Comparison of ENCODE assay signal across 33 mouse cellular contexts in genomic region chr2:129006194-129006749, GRCm38 (mm10). TPM values are rescaled to one million over a fixed set of nuclear protein-coding genes. Genes with fewer than 3 reads are reported as not detected.
A peak's percentile ranks its signal among the peaks of the same experiment; 100 is the strongest.
DNase-seq lines count a peak whose midpoint lies in the region; ATAC-seq and TF ChIP-seq lines count a peak whose summit lies in the region.
"Had no signal": no experiment of that assay in that cellular context is flagged by ENCODE, and none has a peak within 500 bp of the region (broad histone marks: within the 10 kb centered on the region; RNA-seq: fewer than 3 reads in every experiment).

No protein-coding gene starts in this region.

- H3K27ac ChIP-seq in liver, embryonic 14.5 days = peak overlapping the region; percentile 30
- H3K27ac ChIP-seq in intestine, embryonic 15.5 days = no peak overlapping the region
- H3K27ac ChIP-seq in hindbrain, embryonic 13.5 days = no peak overlapping the region
- H3K27ac ChIP-seq: embryonic facial prominence, embryonic 12.5 days; forebrain, embryonic 10.5 days; heart, embryonic 13.5 days; kidney, postnatal 0 days; macrophage; midbrain, embryonic 10.5 days; midbrain, embryonic 15.5 days; neural tube, embryonic 15.5 days had no signal

- H3K36me3 ChIP-seq in liver, embryonic 14.5 days (replicated peaks; ENCODE audit: control insufficient read depth, insufficient read depth, low read depth) = no peaks in the 10 kb centered on the region
- no peaks in the 10 kb centered on the region for H3K36me3 ChIP-seq in intestine, embryonic 15.5 days
- no peaks in the 10 kb centered on the region for H3K36me3 ChIP-seq in hindbrain, embryonic 13.5 days
- H3K36me3 ChIP-seq: embryonic facial prominence, embryonic 12.5 days; forebrain, embryonic 10.5 days; G1E; heart, embryonic 13.5 days; midbrain, embryonic 10.5 days; midbrain, embryonic 15.5 days; neural tube, embryonic 15.5 days had no signal

- no peak overlapping the region for H3K4me3 ChIP-seq in liver, embryonic 14.5 days (ENCODE audit: insufficient read depth in 1 of 2, low read depth in 2 of 2, low read length in 2 of 2)
- H3K4me3 ChIP-seq in intestine, embryonic 15.5 days (replicated peaks) = no peak overlapping the region
- no peak overlapping the region for H3K4me3 ChIP-seq in hindbrain, embryonic 13.5 days
- H3K4me3 ChIP-seq: embryonic facial prominence, embryonic 12.5 days; forebrain, embryonic 10.5 days; heart, embryonic 13.5 days; midbrain, embryonic 10.5 days; midbrain, embryonic 15.5 days; neural tube, embryonic 15.5 days had no signal

- ATAC-seq in liver, embryonic 14.5 days (ENCODE audit: insufficient read depth) = peak; percentile 83
- ATAC-seq in megakaryocyte-erythroid progenitor cell, adult 5-6 weeks (replicated peaks; ENCODE audit: low FRiP score, low TSS enrichment, poor library complexity, severe bottlenecking) = peak; percentile 81
- ATAC-seq in intestine, embryonic 15.5 days = no peak
- ATAC-seq in hindbrain, embryonic 13.5 days (ENCODE audit: low FRiP score) = no peak
- ATAC-seq: forebrain, embryonic 16.5 days; hindbrain, embryonic 16.5 days; midbrain, embryonic 15.5 days had no signal

- no peak overlapping the region for H3K9ac ChIP-seq in liver, embryonic 14.5 days (replicated peaks)
- no peak overlapping the region for H3K9ac ChIP-seq in intestine, embryonic 15.5 days
- no peak overlapping the region for H3K9ac ChIP-seq in hindbrain, embryonic 13.5 days
- H3K9ac ChIP-seq: embryonic facial prominence, embryonic 12.5 days; heart, embryonic 13.5 days; midbrain, embryonic 15.5 days; neural tube, embryonic 15.5 days had no signal

- no peak for TF ChIP-seq CTCF in liver, embryonic 14.5 days (IDR thresholded peaks at IDR 0.05; ENCODE audit: low read depth)

- WGBS in liver, embryonic 14.5 days (ENCODE audit: insufficient replicate concordance) = 23% methylated on average over 4 of the region's 4 CpGs
- WGBS in intestine, embryonic 15.5 days = 72% methylated on average over 4 of the region's 4 CpGs
- 76% methylated on average over 4 of the region's 4 CpGs for WGBS in hindbrain, embryonic 13.5 days

- peak overlapping the region; percentile 19; the same call in 1 of the 2 replicates for H3K4me2 ChIP-seq in liver, embryonic 14.5 days (ENCODE audit: low read depth)
- H3K4me2 ChIP-seq in intestine, embryonic 15.5 days (replicated peaks) = no peak overlapping the region
- no peak overlapping the region for H3K4me2 ChIP-seq in hindbrain, embryonic 13.5 days
- H3K4me2 ChIP-seq: embryonic facial prominence, embryonic 12.5 days; heart, embryonic 13.5 days; midbrain, embryonic 15.5 days; neural tube, embryonic 15.5 days had no signal

- TF ChIP-seq EP300 in liver, embryonic 14.5 days (IDR thresholded peaks at IDR 0.05; ENCODE audit: low read depth) = peak; percentile 74

- H3K27me3 ChIP-seq in liver, embryonic 14.5 days (ENCODE audit: control insufficient read depth, insufficient read depth, low read length) = no peaks in the 10 kb centered on the region
- no peaks in the 10 kb centered on the region for H3K27me3 ChIP-seq in intestine, embryonic 15.5 days (replicated peaks)
- H3K27me3 ChIP-seq in hindbrain, embryonic 13.5 days = no peaks in the 10 kb centered on the region
- H3K27me3 ChIP-seq: embryonic facial prominence, embryonic 12.5 days; heart, embryonic 13.5 days; midbrain, embryonic 15.5 days; neural tube, embryonic 15.5 days had no signal

- peak; percentile 17 for DNase-seq in MEL-GATA-1-ER (ENCODE audit: extremely low read depth, low read depth)
- peak; percentile 36 for DNase-seq in c-Kit-positive CD71-positive TER-119-positive erythroid progenitor cells, embryonic 14.5 days (ENCODE audit: low spot score)
- DNase-seq in liver, embryonic 14.5 days (ENCODE audit: low read depth in 3 of 3, low spot score in 3 of 3) = peak; percentile 9 to 26 (median 14)
- no peak for DNase-seq in adrenal gland, postnatal 14 days
- DNase-seq: adrenal gland, postnatal 36 days; cerebellum, adult 11-12 months; cerebellum, adult 9-11 months; embryo, embryonic 11 days; heart, postnatal 10 days; kidney, adult 8-10 months; kidney, postnatal 4 days; layer of hippocampus, adult 9-11 months; retina, postnatal 1 day; right cerebral cortex, postnatal 14 days; thymus, adult 18-20 months; thymus, postnatal 25 days had no signal

- peaks cover 4 to 7% of the 10 kb centered on the region in 2 experiments for H3K4me1 ChIP-seq in liver, embryonic 14.5 days (replicated peaks; ENCODE audit: control insufficient read depth in 2 of 2, insufficient read depth in 2 of 2, low read length in 1 of 2)
- no peaks in the 10 kb centered on the region for H3K4me1 ChIP-seq in intestine, embryonic 15.5 days (replicated peaks)
- H3K4me1 ChIP-seq in hindbrain, embryonic 13.5 days (replicated peaks) = no peaks in the 10 kb centered on the region
- H3K4me1 ChIP-seq: embryonic facial prominence, embryonic 12.5 days; forebrain, embryonic 10.5 days; heart, embryonic 13.5 days; midbrain, embryonic 10.5 days; midbrain, embryonic 15.5 days; neural tube, embryonic 15.5 days had no signal

- no peaks in the 10 kb centered on the region for H3K9me3 ChIP-seq in liver, embryonic 14.5 days (ENCODE audit: control insufficient read depth, low read length)
- H3K9me3 ChIP-seq in intestine, embryonic 15.5 days = no peaks in the 10 kb centered on the region
- H3K9me3 ChIP-seq in hindbrain, embryonic 13.5 days = no peaks in the 10 kb centered on the region
- H3K9me3 ChIP-seq: embryonic facial prominence, embryonic 12.5 days; forebrain, embryonic 10.5 days; G1E; heart, embryonic 13.5 days; midbrain, embryonic 10.5 days; midbrain, embryonic 15.5 days; neural tube, embryonic 15.5 days had no signal

RNA-seq across cellular contexts. Expression of gene Gm10762, which starts 38.7 kb away (rescaled TPM):
- 1.3 and 1.8 TPM in 2 replicates for polyA plus RNA-seq in liver, embryonic 14.5 days (2012; rRNA removed)
- polyA plus RNA-seq in liver, embryonic 14.5 days (2014; fragmentation: Nextera tagmentation; extraction: Ambion mirVana) = 2.4 and 3.3 TPM in 2 replicates
- total RNA-seq in megakaryocyte-erythroid progenitor cell, adult 5-6 weeks (2014; fragmentation: Nextera tagmentation) = 7.5 and 7.6 TPM in 2 replicates
- total RNA-seq in megakaryocyte-erythroid progenitor cell, adult 5-6 weeks (2017) = 1.2 and 11.3 TPM in 2 replicates
- 10.7 and 13.0 TPM in 2 replicates for total RNA-seq in adrenal gland, postnatal 14 days (2021)
- polyA plus RNA-seq in intestine, embryonic 15.5 days (2015; fragmentation: Nextera tagmentation; extraction: Ambion mirVana) = 10.1 and 11.0 TPM in 2 replicates
- 22.6 and 23.7 TPM in 2 replicates for polyA plus RNA-seq in hindbrain, embryonic 13.5 days (2015; fragmentation: Nextera tagmentation; extraction: Ambion mirVana)

RNA-seq across cellular contexts. Expression of gene Zc3h6, which starts 39.1 kb away (rescaled TPM):
- polyA plus RNA-seq in liver, embryonic 14.5 days (2012; rRNA removed) = 0.49 and 0.56 TPM in 2 replicates
- 0.75 and 0.76 TPM in 2 replicates for polyA plus RNA-seq in liver, embryonic 14.5 days (2014; fragmentation: Nextera tagmentation; extraction: Ambion mirVana)
- total RNA-seq in megakaryocyte-erythroid progenitor cell, adult 5-6 weeks (2014; fragmentation: Nextera tagmentation) = 5.5 and 8.7 TPM in 2 replicates
- 3.3 and 6.2 TPM in 2 replicates for total RNA-seq in megakaryocyte-erythroid progenitor cell, adult 5-6 weeks (2017)
- total RNA-seq in adrenal gland, postnatal 14 days (2021) = 4.1 and 7.1 TPM in 2 replicates
- 1.5 and 1.9 TPM in 2 replicates for polyA plus RNA-seq in intestine, embryonic 15.5 days (2015; fragmentation: Nextera tagmentation; extraction: Ambion mirVana)
- polyA plus RNA-seq in hindbrain, embryonic 13.5 days (2015; fragmentation: Nextera tagmentation; extraction: Ambion mirVana) = 3.5 and 3.8 TPM in 2 replicates

RNA-seq across cellular contexts. Expression of gene Vinac1, which starts 41.7 kb away (rescaled TPM):
- polyA plus RNA-seq in liver, embryonic 14.5 days (2012; rRNA removed) = 0.01 and 0.03 TPM in 2 replicates
- polyA plus RNA-seq in liver, embryonic 14.5 days (2014; fragmentation: Nextera tagmentation; extraction: Ambion mirVana) = 0.04 TPM in 1 of 2 replicates, not detected in the other
- not detected in 2 replicates for total RNA-seq in megakaryocyte-erythroid progenitor cell, adult 5-6 weeks (2014; fragmentation: Nextera tagmentation)
- not detected in 2 replicates for total RNA-seq in megakaryocyte-erythroid progenitor cell, adult 5-6 weeks (2017)
- 0.11 TPM in 2 replicates for total RNA-seq in adrenal gland, postnatal 14 days (2021)
- 0.04 and 0.09 TPM in 2 replicates for polyA plus RNA-seq in intestine, embryonic 15.5 days (2015; fragmentation: Nextera tagmentation; extraction: Ambion mirVana)
- 0.67 and 0.77 TPM in 2 replicates for polyA plus RNA-seq in hindbrain, embryonic 13.5 days (2015; fragmentation: Nextera tagmentation; extraction: Ambion mirVana)
- total RNA-seq: gastrocnemius, adult 8-10 months; heart, postnatal 10 days; hematopoietic stem cell, adult 5-6 weeks had no signal
- polyA plus RNA-seq: G1E; limb, embryonic 11.5 days; macrophage had no signal

RNA-seq across cellular contexts. Expression of gene Ttl, which starts 59.5 kb away (rescaled TPM):
- polyA plus RNA-seq in liver, embryonic 14.5 days (2012; rRNA removed) = 1.1 and 1.2 TPM in 2 replicates
- 1.5 TPM in 2 replicates for polyA plus RNA-seq in liver, embryonic 14.5 days (2014; fragmentation: Nextera tagmentation; extraction: Ambion mirVana)
- 1.0 and 3.4 TPM in 2 replicates for total RNA-seq in megakaryocyte-erythroid progenitor cell, adult 5-6 weeks (2014; fragmentation: Nextera tagmentation)
- total RNA-seq in megakaryocyte-erythroid progenitor cell, adult 5-6 weeks (2017) = 3.8 and 5.8 TPM in 2 replicates
- 11.0 and 11.2 TPM in 2 replicates for total RNA-seq in adrenal gland, postnatal 14 days (2021)
- 10.6 TPM in 2 replicates for polyA plus RNA-seq in intestine, embryonic 15.5 days (2015; fragmentation: Nextera tagmentation; extraction: Ambion mirVana)
- polyA plus RNA-seq in hindbrain, embryonic 13.5 days (2015; fragmentation: Nextera tagmentation; extraction: Ambion mirVana) = 33.0 and 33.8 TPM in 2 replicates
- polyA plus RNA-seq: G1E had no signal

Comparison
In these comparisons a context has a peak if more than half of its experiments do, and no peak if none do; other contexts are left out.
1. ATAC-seq: peak in liver, embryonic 14.5 days (single experiment) and megakaryocyte-erythroid progenitor cell, adult 5-6 weeks (single experiment); none in intestine, embryonic 15.5 days (single experiment) and hindbrain, embryonic 13.5 days (single experiment).